Mouse (Mus musculus) skeletal muscle tissue, adult 2 months (tissue): ENCODE results near the gene Ppm1m.
"Not testable (repeated sequence)": the region's sequence is repeated elsewhere in the genome, so short reads cannot be mapped to it uniquely, and the experiment has no call there.

Source experiments
- DNase-seq: peaks from one replicate; pipeline ENCODE4 v3.0.0-alpha.2; 2012; ENCODE audit warnings: low read depth, low spot score

Ppm1m gene

GRCm38 (mm10) chr9:106193930-106194807 lies 5.4 kb downstream of the Ppm1m start:
- no peak for DNase-seq

- no peak for DNase-seq
These were observed 6.5 kb downstream of the Ppm1m start for GRCm38 (mm10) chr9:106192998-106193397.

- DNase-seq = no peak
These were observed 7.5 kb downstream of the Ppm1m start for GRCm38 (mm10) chr9:106192024-106192423.

GRCm38 (mm10) chr9:106191355-106191754 lies 8.2 kb downstream of the Ppm1m start:
- no peak for DNase-seq

GRCm38 (mm10) chr9:106183996-106184395 lies 15.6 kb downstream of the Ppm1m start:
- no peak for DNase-seq

GRCm38 (mm10) chr9:106182146-106182545 lies 17.4 kb downstream of the Ppm1m start:
- no peak for DNase-seq

- no peak for DNase-seq
These were observed 19.6 kb downstream of the Ppm1m start for GRCm38 (mm10) chr9:106179964-106180363.

- DNase-seq = no peak
These were observed 20.1 kb downstream of the Ppm1m start for GRCm38 (mm10) chr9:106179454-106179853.

- DNase-seq = no peak
These were observed 21.7 kb downstream of the Ppm1m start for GRCm38 (mm10) chr9:106177799-106178198.

GRCm38 (mm10) chr9:106176769-106177168 lies 22.8 kb downstream of the Ppm1m start:
- DNase-seq = no peak

- DNase-seq = no peak
These were observed 23.9 kb downstream of the Ppm1m start for GRCm38 (mm10) chr9:106175552-106176200.

- DNase-seq = no peak
These were observed 26.2 kb downstream of the Ppm1m start for GRCm38 (mm10) chr9:106173363-106173762.

GRCm38 (mm10) chr9:106172527-106172926 lies 27.0 kb downstream of the Ppm1m start:
- no peak for DNase-seq

GRCm38 (mm10) chr9:106171346-106172158 lies 28.0 kb downstream of the Ppm1m start:
- DNase-seq = peak; percentile 46

GRCm38 (mm10) chr9:106170556-106171345 lies 28.8 kb downstream of the Ppm1m start, which contains the start of gene Wdr82:
Wdr82 (plus strand) TSS chr9:106170928.
- peak; percentile 91 for DNase-seq

GRCm38 (mm10) chr9:106169917-106170316 lies 29.6 kb downstream of the Ppm1m start:
- DNase-seq = no peak

GRCm38 (mm10) chr9:106169006-106169405 lies 30.5 kb downstream of the Ppm1m start:
- not testable (repeated sequence) for DNase-seq

- DNase-seq = no peak
These were observed 31.8 kb downstream of the Ppm1m start for GRCm38 (mm10) chr9:106167703-106168102.

- DNase-seq = no peak
These were observed 32.3 kb downstream of the Ppm1m start for GRCm38 (mm10) chr9:106167241-106167640.

- no peak for DNase-seq
These were observed 32.8 kb downstream of the Ppm1m start for GRCm38 (mm10) chr9:106166709-106167108.

- DNase-seq = no peak
These were observed 39.1 kb downstream of the Ppm1m start for GRCm38 (mm10) chr9:106160426-106160825.
